In the genomic region with DNA sequence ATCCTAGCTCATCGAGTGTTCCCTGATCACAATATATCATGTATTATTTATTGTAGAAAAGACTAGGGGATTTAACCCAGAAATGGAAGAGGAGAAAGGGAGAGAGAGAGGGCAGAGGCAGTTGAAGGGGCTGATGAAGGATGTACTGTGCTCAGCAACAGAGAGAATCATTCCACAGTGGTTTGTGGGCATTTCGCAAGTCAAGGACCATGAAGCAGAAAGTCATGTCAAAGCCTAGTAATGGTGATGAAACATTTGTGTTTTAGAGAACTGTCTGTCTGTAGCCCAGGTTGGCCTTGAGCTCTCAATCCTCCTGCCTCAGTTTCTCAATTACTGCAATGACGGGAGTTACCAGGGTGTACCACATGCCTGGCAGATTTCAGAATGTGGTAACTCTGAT, we compare ENCODE assay signal across 17 mouse cellular contexts. TPM values are rescaled to one million over a fixed set of nuclear protein-coding genes. Genes with fewer than 3 reads are reported as not detected.
DNase-seq lines count a peak whose midpoint lies in the region; ATAC-seq lines count a peak whose summit lies in the region.
"Had no signal": no experiment of that assay in that cellular context is flagged by ENCODE, and none has a peak within 500 bp of the region (broad histone marks: within the 10 kb centered on the region; RNA-seq: fewer than 3 reads in every experiment).

No protein-coding gene starts in this region.

- DNase-seq in heart, adult 11 months = peak; percentile 72
- DNase-seq in heart, adult 18-20 months = no peak
- peak; percentile 37 for DNase-seq in 416B (ENCODE audit: low read depth)
- DNase-seq in embryo, embryonic 10 days (ENCODE audit: low spot score) = no peak
- DNase-seq: adrenal gland, adult 2 months; adrenal gland, postnatal 10 days; adrenal gland, postnatal 25 days; cerebellum, adult 11 months; cerebellum, adult 18-20 months; cerebellum, adult 8-10 months; cerebellum, adult 9-11 months; cerebellum, postnatal 14 days; cerebellum, postnatal 36 days; embryo, embryonic 11 days had no signal

- ATAC-seq in megakaryocyte progenitor cell, adult 5-6 weeks (replicated peaks; ENCODE audit: poor library complexity) = peak; percentile 64
- ATAC-seq: forebrain, embryonic 14.5 days; forebrain, embryonic 16.5 days had no signal

RNA-seq across cellular contexts. Expression of a gene that starts 50.9 kb away (rescaled TPM):
- total RNA-seq in heart, adult 18-20 months (2021) = 10 to 100 TPM in 1 of 2 experiments, under 1 TPM in 1; 0.65 to 13.4 TPM
- total RNA-seq in megakaryocyte progenitor cell, adult 5-6 weeks (2015) = 16.2 and 22.7 TPM in 2 replicates
- 11.8 and 12.3 TPM in 2 replicates for total RNA-seq in megakaryocyte progenitor cell, adult 5-6 weeks (2017)

Comparison
In these comparisons a context has a peak if more than half of its experiments do, and no peak if none do; other contexts are left out.
1. DNase-seq: peak in heart, adult 11 months (single experiment) and 416B (single experiment); none in heart, adult 18-20 months (0 of 2) and embryo, embryonic 10 days (single experiment).